Comparison of ENCODE assay signal across 9 mouse cellular contexts in the genomic region with DNA sequence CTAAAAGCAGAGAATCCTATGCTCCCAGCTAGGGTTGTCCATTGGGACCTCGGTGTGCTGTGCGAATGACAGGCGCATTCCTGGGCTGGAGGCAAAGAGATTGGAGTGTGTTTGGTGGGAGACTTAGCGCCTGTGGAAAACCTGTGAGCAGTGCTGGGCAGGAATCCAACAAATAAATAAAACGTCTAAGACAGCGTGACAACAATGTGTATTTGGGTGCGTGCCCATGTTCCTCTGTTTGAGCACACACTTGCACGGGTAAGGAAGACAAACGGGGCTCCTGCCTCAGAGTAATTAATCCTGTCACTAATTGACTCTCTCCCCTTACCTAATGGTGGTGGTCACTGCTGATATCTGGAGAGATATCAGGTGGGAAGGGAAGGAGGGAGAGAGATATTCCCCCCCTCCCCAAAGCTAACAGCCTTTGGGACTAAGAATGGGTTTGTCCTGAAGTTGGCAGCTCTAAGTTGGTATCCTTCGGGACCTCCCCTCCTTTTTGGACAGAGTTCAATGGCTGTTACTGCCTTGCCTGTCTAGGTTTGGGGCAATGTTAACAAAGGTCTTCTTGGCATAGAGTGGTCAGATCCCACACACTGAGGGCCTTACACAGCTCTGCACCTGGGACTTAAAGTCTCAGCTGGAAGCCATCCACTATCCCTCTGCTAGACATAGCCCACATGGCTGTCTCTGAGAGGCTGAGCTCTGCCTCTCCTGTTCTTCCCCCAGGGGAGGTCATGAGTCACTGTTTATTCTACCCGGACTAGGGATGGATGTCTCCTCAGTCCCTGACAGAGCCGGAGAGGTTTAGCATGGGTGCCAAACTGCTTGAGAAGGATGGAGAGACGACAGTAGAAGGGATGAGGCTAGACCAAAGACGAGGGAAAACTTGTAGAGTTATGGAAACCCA. TPM values are rescaled to one million over a fixed set of nuclear protein-coding genes. Genes with fewer than 3 reads are reported as not detected.
A peak's percentile ranks its signal among the peaks of the same experiment; 100 is the strongest.
DNase-seq lines count a peak whose midpoint lies in the region; ATAC-seq lines count a peak whose summit lies in the region.
"Had no signal": no experiment of that assay in that cellular context is flagged by ENCODE, and none has a peak within 500 bp of the region (broad histone marks: within the 10 kb centered on the region; RNA-seq: fewer than 3 reads in every experiment).

No protein-coding gene starts in this region.

- H3K9ac ChIP-seq in heart, embryonic 12.5 days, result no peak overlapping the region
- H3K9ac ChIP-seq in kidney, embryonic 15.5 days, result no peak overlapping the region
- H3K9ac ChIP-seq in midbrain, embryonic 13.5 days (replicated peaks), result peak overlapping the region; percentile 89

- WGBS in heart, embryonic 12.5 days, result 10% methylated on average over 14 of the region's 14 CpGs
- 8% methylated on average over 14 of the region's 14 CpGs for WGBS in kidney, embryonic 15.5 days
- 10% methylated on average over 14 of the region's 14 CpGs for WGBS in midbrain, embryonic 13.5 days

- H3K4me1 ChIP-seq in heart, embryonic 12.5 days (replicated peaks), result peaks cover 31% of the 10 kb centered on the region
- peaks cover 45% of the 10 kb centered on the region for H3K4me1 ChIP-seq in kidney, embryonic 15.5 days
- H3K4me1 ChIP-seq in midbrain, embryonic 13.5 days (replicated peaks), result peaks cover 65% of the 10 kb centered on the region

- H3K4me2 ChIP-seq in heart, embryonic 12.5 days, result no peak overlapping the region
- H3K4me2 ChIP-seq in kidney, embryonic 15.5 days, result peak overlapping the region; percentile 82
- peak overlapping the region; percentile 71 for H3K4me2 ChIP-seq in midbrain, embryonic 13.5 days (replicated peaks)

- H3K36me3 ChIP-seq in heart, embryonic 12.5 days, result no peaks in the 10 kb centered on the region
- 0 out of 2 replicates have a peak, but pooled peaks cover 2% of the 10 kb centered on the region for H3K36me3 ChIP-seq in kidney, embryonic 15.5 days
- H3K36me3 ChIP-seq in midbrain, embryonic 13.5 days, result peaks cover under 1% of the 10 kb centered on the region; the same call in 1 of the 2 replicates

- H3K27ac ChIP-seq in heart, embryonic 12.5 days (ENCODE audit: poor library complexity, severe bottlenecking), result no peak overlapping the region
- no peak overlapping the region for H3K27ac ChIP-seq in kidney, embryonic 15.5 days
- H3K27ac ChIP-seq in midbrain, embryonic 13.5 days, result peak overlapping the region; percentile 86

- no peak for DNase-seq in heart, postnatal 4 days
- peak; percentile 41 for DNase-seq in cerebellum, adult 8-10 months
- no peak for DNase-seq in spleen, adult 18-20 months
- DNase-seq in embryo, embryonic 10 days (ENCODE audit: low spot score), result no peak

- H3K27me3 ChIP-seq in heart, embryonic 12.5 days (replicated peaks), result peaks cover 84% of the 10 kb centered on the region
- H3K27me3 ChIP-seq in kidney, embryonic 15.5 days, result peaks cover 99% of the 10 kb centered on the region
- H3K27me3 ChIP-seq in midbrain, embryonic 13.5 days, result peaks cover 79% of the 10 kb centered on the region

- no peaks in the 10 kb centered on the region for H3K9me3 ChIP-seq in heart, embryonic 12.5 days (replicated peaks)
- no peaks in the 10 kb centered on the region for H3K9me3 ChIP-seq in kidney, embryonic 15.5 days (replicated peaks)
- no peaks in the 10 kb centered on the region for H3K9me3 ChIP-seq in midbrain, embryonic 13.5 days

- no peak for ATAC-seq in heart, embryonic 12.5 days (ENCODE audit: insufficient number of reproducible peaks, low FRiP score)
- ATAC-seq in kidney, embryonic 15.5 days (replicated peaks; ENCODE audit: low FRiP score), result no peak
- ATAC-seq in midbrain, embryonic 13.5 days, result peak; percentile 28; the same call in 1 of the 2 replicates
- ATAC-seq in erythroblast, adult 5-6 weeks (replicated peaks; ENCODE audit: low FRiP score, poor library complexity, severe bottlenecking), result no peak

- peak overlapping the region; percentile 16; the same call in 1 of the 2 replicates for H3K4me3 ChIP-seq in heart, embryonic 12.5 days
- peak overlapping the region; percentile 29 for H3K4me3 ChIP-seq in kidney, embryonic 15.5 days (replicated peaks)
- H3K4me3 ChIP-seq in midbrain, embryonic 13.5 days (replicated peaks), result peak overlapping the region; percentile 61

RNA-seq across cellular contexts. Expression of gene Lhx1, which starts 4.7 kb away (rescaled TPM):
- 0.05 TPM in 2 replicates for polyA plus RNA-seq in heart, embryonic 12.5 days (2016; fragmentation: Nextera tagmentation; extraction: Ambion mirVana)
- not detected for total RNA-seq in heart, postnatal 4 days (2021)
- polyA plus RNA-seq in kidney, embryonic 15.5 days (2015; fragmentation: Nextera tagmentation; extraction: Ambion mirVana), result 36.0 and 37.3 TPM in 2 replicates
- 57.5 and 62.7 TPM in 2 replicates for polyA plus RNA-seq in midbrain, embryonic 13.5 days (2015; fragmentation: Nextera tagmentation; extraction: Ambion mirVana)
- 0.42 TPM in 1 of 2 replicates, not detected in the other for total RNA-seq in erythroblast, adult 5-6 weeks (2015; ENCODE audit: low replicate concordance)
- total RNA-seq in erythroblast, adult 5-6 weeks (2017; ENCODE audit: low replicate concordance), result not detected in 2 replicates
- polyA plus RNA-seq: heart, postnatal 0 days had no signal

RNA-seq across cellular contexts. Expression of gene Aatf, which starts 16.7 kb away (rescaled TPM):
- polyA plus RNA-seq in heart, embryonic 12.5 days (2016; fragmentation: Nextera tagmentation; extraction: Ambion mirVana), result 28.6 and 29.4 TPM in 2 replicates
- 10 to 100 TPM; 15.2 to 18.8 TPM for total RNA-seq in heart, postnatal 4 days (2021)
- polyA plus RNA-seq in kidney, embryonic 15.5 days (2015; fragmentation: Nextera tagmentation; extraction: Ambion mirVana), result 59.8 and 60.4 TPM in 2 replicates
- 59.5 and 60.7 TPM in 2 replicates for polyA plus RNA-seq in midbrain, embryonic 13.5 days (2015; fragmentation: Nextera tagmentation; extraction: Ambion mirVana)
- total RNA-seq in erythroblast, adult 5-6 weeks (2015; ENCODE audit: low replicate concordance), result 13.4 and 20.6 TPM in 2 replicates
- total RNA-seq in erythroblast, adult 5-6 weeks (2017; ENCODE audit: low replicate concordance), result 11.0 and 20.2 TPM in 2 replicates

Comparison
In these comparisons a context has a peak if more than half of its experiments do, and no peak if none do; other contexts are left out.
1. RNA of gene Lhx1, which starts 4.7 kb away (polyA plus RNA-seq): 57.5 to 62.7 TPM in midbrain, embryonic 13.5 days and 36.0 to 37.3 TPM in kidney, embryonic 15.5 days; 0.05 TPM in heart, embryonic 12.5 days; every median in the first group is over 10 times any median in the second.
2. Peak in every context shown above with its lines, with median percentiles within 50 percentile points of each other: H3K4me3 ChIP-seq.